Mouse (Mus musculus): Measurements from ENCODE around the gene Ulk1. TPM values are rescaled to one million over a fixed set of nuclear protein-coding genes. Genes with fewer than 3 reads are reported as not detected.

The Ulk1 gene
- polyA plus RNA-seq, 2 experiments: 13.3 to 18.3 TPM

DNA sequence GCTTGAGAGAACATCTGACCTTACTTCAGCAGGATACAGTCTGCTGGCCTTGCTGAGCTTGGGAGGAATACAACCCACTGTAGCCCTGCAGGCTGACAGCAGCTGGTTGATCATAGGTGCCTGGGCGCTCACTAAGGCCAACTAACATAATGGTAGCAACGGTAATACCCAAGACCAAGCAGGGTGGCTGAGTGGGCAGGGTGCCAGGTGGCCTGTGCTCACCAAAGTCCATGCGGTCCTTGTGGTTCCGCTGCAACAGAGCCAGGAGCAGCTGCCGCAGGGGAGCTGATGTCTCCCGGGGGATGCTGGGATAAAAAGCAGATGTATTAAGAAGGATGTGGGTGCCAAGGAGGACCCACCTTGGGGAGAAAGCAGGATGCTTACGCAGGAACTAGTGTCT lies 15.5 kb downstream of the Ulk1 start:
- no peak overlapping the region for H3K27ac ChIP-seq
- WGBS (ENCODE audit: insufficient replicate concordance): 92% methylated on average over 7 of the region's 7 CpGs
- no peak for DNase-seq (ENCODE audit: low read depth in 3 of 3, low spot score in 3 of 3)
- H3K27me3 ChIP-seq (ENCODE audit: control insufficient read depth, insufficient read depth, low read length): no peaks in the 10 kb centered on the region
- peaks cover 0 to 10% of the 10 kb centered on the region in 2 experiments; a peak in 1 of 4 replicates for H3K4me1 ChIP-seq (replicated peaks; ENCODE audit: control insufficient read depth in 2 of 2, insufficient read depth in 2 of 2, low read length in 1 of 2)
- no peak overlapping the region for H3K9ac ChIP-seq (replicated peaks)
- no peak overlapping the region for H3K4me2 ChIP-seq (ENCODE audit: low read depth)
- no peaks in the 10 kb centered on the region for H3K9me3 ChIP-seq (ENCODE audit: control insufficient read depth, low read length)
- TF ChIP-seq EP300 (IDR thresholded peaks at IDR 0.05; ENCODE audit: low read depth) (no peak), CTCF (IDR thresholded peaks at IDR 0.05; ENCODE audit: low read depth) (no peak)
- H3K4me3 ChIP-seq (ENCODE audit: insufficient read depth in 1 of 2, low read depth in 2 of 2, low read length in 2 of 2): no peak overlapping the region
- no peak for ATAC-seq (ENCODE audit: insufficient read depth)
- H3K36me3 ChIP-seq (replicated peaks; ENCODE audit: control insufficient read depth, insufficient read depth, low read depth): peaks cover 90% of the 10 kb centered on the region

DNA sequence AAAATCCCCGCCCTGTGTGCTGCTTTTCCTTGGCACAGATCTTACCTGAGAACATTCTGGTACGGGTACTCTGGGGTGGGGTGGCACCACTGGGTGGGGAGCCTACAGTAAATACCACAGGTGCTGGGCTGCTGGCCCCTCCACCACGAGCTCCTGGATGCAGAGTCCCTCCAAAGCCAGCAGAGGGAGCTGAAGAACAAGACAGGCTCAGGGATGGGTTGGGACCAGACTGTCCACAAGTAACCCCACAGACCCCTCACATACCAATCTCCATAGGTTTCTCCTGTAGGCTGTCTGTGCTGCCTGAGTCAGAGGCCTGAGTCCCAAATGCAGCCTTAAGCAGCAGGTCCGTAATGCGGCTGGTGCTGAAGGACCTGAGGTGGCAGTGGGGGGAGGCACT lies 21.2 kb downstream of the Ulk1 start:
- WGBS (ENCODE audit: insufficient replicate concordance): 56% methylated on average over 5 of the region's 5 CpGs

GRCm38 (mm10) chr5:110786081-110786835 lies 23.6 kb downstream of the Ulk1 start:
- TF ChIP-seq CTCF (IDR thresholded peaks at IDR 0.05; ENCODE audit: low read depth): peak; percentile 74
- no peak for TF ChIP-seq EP300 (IDR thresholded peaks at IDR 0.05; ENCODE audit: low read depth)
- H3K36me3 ChIP-seq (replicated peaks; ENCODE audit: control insufficient read depth, insufficient read depth, low read depth): peaks cover 54% of the 10 kb centered on the region
- no peak for ATAC-seq (ENCODE audit: insufficient read depth)
- H3K27ac ChIP-seq: no peak overlapping the region
- H3K9me3 ChIP-seq (ENCODE audit: control insufficient read depth, low read length): no peaks in the 10 kb centered on the region
- peaks cover 13 to 17% of the 10 kb centered on the region in 2 experiments for H3K4me1 ChIP-seq (replicated peaks; ENCODE audit: control insufficient read depth in 2 of 2, insufficient read depth in 2 of 2, low read length in 1 of 2)
- DNase-seq (ENCODE audit: low read depth in 3 of 3, low spot score in 3 of 3): no peak
- H3K9ac ChIP-seq (replicated peaks): no peak overlapping the region
- WGBS (ENCODE audit: insufficient replicate concordance): 77% methylated on average over 11 of the region's 11 CpGs
- H3K4me3 ChIP-seq (ENCODE audit: insufficient read depth in 1 of 2, low read depth in 2 of 2, low read length in 2 of 2): no peak overlapping the region
- H3K27me3 ChIP-seq (ENCODE audit: control insufficient read depth, insufficient read depth, low read length): no peaks in the 10 kb centered on the region
- H3K4me2 ChIP-seq (ENCODE audit: low read depth): no peak overlapping the region

More for the DNA sequence above, 21.2 kb downstream of the Ulk1 start:
- peak; percentile 90 for TF ChIP-seq CTCF (IDR thresholded peaks at IDR 0.05; ENCODE audit: low read depth)
- TF ChIP-seq EP300 (IDR thresholded peaks at IDR 0.05; ENCODE audit: low read depth): no peak
- Histone ChIP-seq H3K9ac (replicated peaks) (no peak overlapping the region), H3K4me1 (replicated peaks; ENCODE audit: control insufficient read depth in 2 of 2, insufficient read depth in 2 of 2, low read length in 1 of 2) (no peaks in the 10 kb centered on the region), H3K9me3 (ENCODE audit: control insufficient read depth, low read length) (no peaks in the 10 kb centered on the region), H3K27me3 (ENCODE audit: control insufficient read depth, insufficient read depth, low read length) (no peaks in the 10 kb centered on the region), H3K4me2 (ENCODE audit: low read depth) (no peak overlapping the region), H3K36me3 (replicated peaks; ENCODE audit: control insufficient read depth, insufficient read depth, low read depth) (peaks cover 78% of the 10 kb centered on the region), H3K27ac (no peak overlapping the region), H3K4me3 (ENCODE audit: insufficient read depth in 1 of 2, low read depth in 2 of 2, low read length in 2 of 2) (no peak overlapping the region)
- ATAC-seq (ENCODE audit: insufficient read depth): peak; percentile 41
- DNase-seq (ENCODE audit: low read depth in 3 of 3, low spot score in 3 of 3): peak in 1 of 3 experiments; percentile 51

GRCm38 (mm10) chr5:110783150-110783549 lies 26.7 kb downstream of the Ulk1 start:
- ATAC-seq (ENCODE audit: insufficient read depth) (no peak), DNase-seq (ENCODE audit: low read depth in 3 of 3, low spot score in 3 of 3) (no peak)
- no peaks in the 10 kb centered on the region for H3K27me3 ChIP-seq (ENCODE audit: control insufficient read depth, insufficient read depth, low read length)
- no peak overlapping the region; the same call in 1 of the 2 replicates for H3K27ac ChIP-seq
- 67% methylated on average over 8 of the region's 8 CpGs for WGBS (ENCODE audit: insufficient replicate concordance)
- TF ChIP-seq EP300 (IDR thresholded peaks at IDR 0.05; ENCODE audit: low read depth) (no peak), CTCF (IDR thresholded peaks at IDR 0.05; ENCODE audit: low read depth) (no peak)
- peaks cover 25% of the 10 kb centered on the region for H3K36me3 ChIP-seq (replicated peaks; ENCODE audit: control insufficient read depth, insufficient read depth, low read depth)
- no peak overlapping the region for H3K4me2 ChIP-seq (ENCODE audit: low read depth)
- H3K4me3 ChIP-seq (ENCODE audit: insufficient read depth in 1 of 2, low read depth in 2 of 2, low read length in 2 of 2): no peak overlapping the region
- no peak overlapping the region for H3K9ac ChIP-seq (replicated peaks)
- H3K4me1 ChIP-seq (replicated peaks; ENCODE audit: control insufficient read depth in 2 of 2, insufficient read depth in 2 of 2, low read length in 1 of 2): peaks cover 20 to 27% of the 10 kb centered on the region in 2 experiments
- no peaks in the 10 kb centered on the region for H3K9me3 ChIP-seq (ENCODE audit: control insufficient read depth, low read length)

DNA sequence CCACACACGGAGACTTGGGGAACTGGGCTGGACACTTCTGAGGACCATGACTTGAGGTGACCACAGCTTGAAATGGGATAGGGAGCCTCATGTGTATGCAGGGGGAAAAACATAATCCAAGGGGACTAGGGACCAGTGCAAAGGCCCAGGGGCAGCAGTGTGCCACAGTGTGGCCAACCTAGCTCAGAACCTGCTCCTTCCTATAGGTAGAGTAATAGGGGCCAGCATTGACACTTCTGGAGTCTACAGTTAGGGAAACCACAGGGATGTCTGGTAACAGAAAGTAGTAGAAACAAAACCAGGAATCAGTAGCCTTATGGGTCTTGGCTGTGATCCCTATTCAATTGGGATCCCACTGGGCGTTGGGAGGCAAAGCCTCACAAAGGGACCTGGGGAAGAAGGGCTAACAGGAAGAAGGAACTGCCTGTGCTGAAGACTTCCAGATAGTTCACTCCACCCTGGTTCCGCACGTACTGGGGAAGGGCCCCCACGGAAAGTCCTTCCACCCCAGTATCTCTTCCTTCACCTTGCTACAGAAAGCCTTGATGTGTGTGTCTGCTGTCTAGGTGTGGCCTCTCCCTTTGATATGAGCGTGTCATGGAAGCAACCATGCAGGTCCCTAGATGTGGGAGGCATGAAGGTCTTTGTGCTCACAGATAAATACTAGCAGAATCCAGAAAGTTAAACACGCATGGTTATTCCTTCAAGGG lies 28.2 kb downstream of the Ulk1 start:
- Histone ChIP-seq H3K9ac (replicated peaks) (peak overlapping the region; percentile 54), H3K4me1 (replicated peaks; ENCODE audit: control insufficient read depth in 2 of 2, insufficient read depth in 2 of 2, low read length in 1 of 2) (peaks cover 20 to 27% of the 10 kb centered on the region in 2 experiments), H3K27me3 (ENCODE audit: control insufficient read depth, insufficient read depth, low read length) (no peaks in the 10 kb centered on the region), H3K36me3 (replicated peaks; ENCODE audit: control insufficient read depth, insufficient read depth, low read depth) (peaks cover 19% of the 10 kb centered on the region), H3K27ac (peak overlapping the region; percentile 87), H3K4me3 (ENCODE audit: insufficient read depth in 1 of 2, low read depth in 2 of 2, low read length in 2 of 2) (0 out of 4 replicates have a peak overlapping the region, but pooled peaks of 1 of the 2 experiments have one; percentile 6), H3K4me2 (ENCODE audit: low read depth) (peak overlapping the region; percentile 98), H3K9me3 (ENCODE audit: control insufficient read depth, low read length) (no peaks in the 10 kb centered on the region)
- DNase-seq (ENCODE audit: low read depth in 3 of 3, low spot score in 3 of 3) (peak; percentile 58 to 77 (median 66)), ATAC-seq (ENCODE audit: insufficient read depth) (peak; percentile 76)
- TF ChIP-seq EP300 (IDR thresholded peaks at IDR 0.05; ENCODE audit: low read depth) (peak; percentile 81), CTCF (IDR thresholded peaks at IDR 0.05; ENCODE audit: low read depth) (no peak)
- WGBS (ENCODE audit: insufficient replicate concordance): 27% methylated on average over 7 of the region's 7 CpGs
